Comparison of ENCODE assay signal across 10 mouse cellular contexts in the genomic region with DNA sequence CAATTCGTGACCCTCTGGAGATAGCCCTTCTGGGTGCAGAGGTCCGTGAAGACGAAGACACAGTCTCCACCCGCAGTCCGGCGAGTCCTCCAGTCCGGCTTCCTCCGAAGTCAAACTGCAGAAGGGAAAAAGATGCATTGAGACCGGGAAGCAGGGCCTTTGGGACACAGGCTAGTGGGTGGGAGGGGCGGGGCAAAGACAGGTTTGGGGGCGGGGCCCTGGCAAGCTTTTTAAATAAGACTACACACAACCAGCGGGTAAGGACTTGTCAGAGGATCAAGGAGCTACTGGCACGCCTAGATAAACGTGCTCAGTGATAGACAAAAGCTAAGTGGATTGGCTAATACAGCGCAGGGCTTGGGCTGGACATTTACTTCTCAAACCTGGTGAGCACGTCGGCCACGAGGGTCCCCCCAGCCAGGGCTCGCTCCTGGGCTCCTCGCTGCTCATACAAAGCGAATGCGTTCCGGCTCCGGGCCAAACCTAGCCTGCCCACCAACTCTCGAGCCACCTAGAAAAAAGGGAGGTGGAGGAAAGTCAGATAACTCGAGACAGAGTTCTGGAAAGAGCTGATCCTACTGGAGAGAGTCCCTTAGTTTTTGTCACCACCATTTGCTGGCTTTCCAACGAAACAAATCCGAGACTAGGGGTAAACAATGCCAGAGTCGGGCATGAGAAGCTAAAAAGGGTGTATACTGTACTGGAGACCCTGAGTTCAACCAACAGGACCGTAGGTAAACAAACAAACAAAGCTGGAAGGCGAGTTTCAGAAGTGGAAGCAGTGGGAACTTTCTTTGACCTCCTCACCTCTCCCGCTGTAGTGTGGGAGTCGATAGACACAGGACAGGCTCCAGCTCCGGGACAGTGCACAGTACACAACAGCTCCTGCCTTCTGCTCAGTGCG. TPM values are rescaled to one million over a fixed set of nuclear protein-coding genes. Genes with fewer than 3 reads are reported as not detected.
DNase-seq lines count a peak whose midpoint lies in the region; ATAC-seq lines count a peak whose summit lies in the region.
"Had no signal": no experiment of that assay in that cellular context is flagged by ENCODE, and none has a peak within 500 bp of the region (broad histone marks: within the 10 kb centered on the region; RNA-seq: fewer than 3 reads in every experiment).

No protein-coding gene starts in this region.

- H3K4me3 ChIP-seq in heart, embryonic 11.5 days (ENCODE audit: low read depth, low read length) = peak overlapping the region; percentile 39
- peak overlapping the region; percentile 39; the same call in 1 of the 2 replicates for H3K4me3 ChIP-seq in embryonic facial prominence, embryonic 14.5 days (ENCODE audit: low read depth, low read length)
- H3K4me3 ChIP-seq in liver, embryonic 15.5 days (replicated peaks) = 0 out of 2 replicates have a peak overlapping the region, but pooled peaks have one; percentile 3
- H3K4me3 ChIP-seq: erythroblast, embryonic 14.5 days had no signal

- no peak overlapping the region for H3K9ac ChIP-seq in heart, embryonic 11.5 days (ENCODE audit: low read depth, low read length)
- H3K9ac ChIP-seq in embryonic facial prominence, embryonic 14.5 days (ENCODE audit: low read depth, low read length) = no peak overlapping the region
- no peak overlapping the region for H3K9ac ChIP-seq in liver, embryonic 15.5 days

- peak overlapping the region; percentile 75 for H3K4me2 ChIP-seq in heart, embryonic 11.5 days
- peak overlapping the region; percentile 63 for H3K4me2 ChIP-seq in embryonic facial prominence, embryonic 14.5 days (ENCODE audit: low read depth, low read length)
- peak overlapping the region; percentile 43 for H3K4me2 ChIP-seq in liver, embryonic 15.5 days

- intact Hi-C loops in heart, postnatal 14 days (cut with DNase I) = no loop called here

- peaks cover 3% of the 10 kb centered on the region; the same call in 1 of the 2 replicates for H3K36me3 ChIP-seq in heart, embryonic 11.5 days (ENCODE audit: control insufficient read depth, insufficient read depth, low read length)
- H3K36me3 ChIP-seq in embryonic facial prominence, embryonic 14.5 days (ENCODE audit: control insufficient read depth, insufficient read depth, low read length) = peaks cover 66% of the 10 kb centered on the region
- H3K36me3 ChIP-seq in liver, embryonic 15.5 days (replicated peaks) = 0 out of 2 replicates have a peak, but pooled peaks cover 4% of the 10 kb centered on the region

- no peak for ATAC-seq in heart, embryonic 11.5 days (replicated peaks; ENCODE audit: insufficient number of reproducible peaks, low FRiP score, low TSS enrichment)
- ATAC-seq in embryonic facial prominence, embryonic 14.5 days (ENCODE audit: low read depth) = peak; percentile 60; the same call in 1 of the 2 replicates
- ATAC-seq in liver, embryonic 15.5 days (ENCODE audit: insufficient read depth) = 0 out of 2 replicates have a peak, but pooled peaks have one; percentile 22
- ATAC-seq: Patski had no signal

- H3K4me1 ChIP-seq in heart, embryonic 11.5 days (ENCODE audit: control insufficient read depth, insufficient read depth, low read length) = peaks cover 31% of the 10 kb centered on the region
- peaks cover 18% of the 10 kb centered on the region for H3K4me1 ChIP-seq in embryonic facial prominence, embryonic 14.5 days (ENCODE audit: control insufficient read depth, insufficient read depth, low read length)
- peaks cover 39% of the 10 kb centered on the region for H3K4me1 ChIP-seq in liver, embryonic 15.5 days (replicated peaks)

- H3K27me3 ChIP-seq in heart, embryonic 11.5 days (ENCODE audit: control insufficient read depth, insufficient read depth, low read length) = peaks cover 68% of the 10 kb centered on the region
- peaks cover 74% of the 10 kb centered on the region for H3K27me3 ChIP-seq in embryonic facial prominence, embryonic 14.5 days (replicated peaks; ENCODE audit: control insufficient read depth, insufficient read depth, low read length)
- peaks cover 97% of the 10 kb centered on the region for H3K27me3 ChIP-seq in liver, embryonic 15.5 days
- H3K27me3 ChIP-seq: Patski had no signal

- 18% methylated on average over 35 of the region's 35 CpGs for WGBS in heart, embryonic 11.5 days (ENCODE audit: insufficient replicate concordance)
- 27% methylated on average over 35 of the region's 35 CpGs for WGBS in embryonic facial prominence, embryonic 14.5 days
- 14% methylated on average over 35 of the region's 35 CpGs for WGBS in liver, embryonic 15.5 days (ENCODE audit: insufficient replicate concordance)

- DNase-seq in heart, postnatal 14 days = no peak
- DNase-seq in ES-CJ7 (ENCODE audit: low read depth, low spot score) = peak; percentile 60
- peak; percentile 80 for DNase-seq in embryonic facial prominence, embryonic 14.5 days (ENCODE audit: low spot score)
- DNase-seq in T-cell, adult 2 months (ENCODE audit: low spot score) = no peak
- no peak for DNase-seq in retina, postnatal 1 day
- no peak for DNase-seq in frontal cortex, postnatal 14 days (ENCODE audit: low spot score in 2 of 2)

- H3K9me3 ChIP-seq in heart, embryonic 11.5 days (replicated peaks; ENCODE audit: control insufficient read depth, low read length) = no peaks in the 10 kb centered on the region
- H3K9me3 ChIP-seq in embryonic facial prominence, embryonic 14.5 days (ENCODE audit: control insufficient read depth, low read length) = no peaks in the 10 kb centered on the region
- no peaks in the 10 kb centered on the region for H3K9me3 ChIP-seq in liver, embryonic 15.5 days (replicated peaks)

- no peak overlapping the region for H3K27ac ChIP-seq in heart, embryonic 11.5 days (ENCODE audit: low read depth, low read length)
- no peak overlapping the region for H3K27ac ChIP-seq in embryonic facial prominence, embryonic 14.5 days (replicated peaks; ENCODE audit: low read depth, low read length)
- H3K27ac ChIP-seq in liver, embryonic 15.5 days (replicated peaks) = no peak overlapping the region

RNA-seq across cellular contexts. Expression of gene Cntnap1, which starts 5.4 kb away (rescaled TPM):
- 0.46 and 0.70 TPM in 2 replicates for polyA plus RNA-seq in heart, embryonic 11.5 days (2014; fragmentation: Nextera tagmentation; extraction: Ambion mirVana)
- total RNA-seq in heart, postnatal 14 days (2021) = 1 to 10 TPM; 1.4 to 2.1 TPM
- polyA plus RNA-seq in embryonic facial prominence, embryonic 14.5 days (2014; fragmentation: Nextera tagmentation; extraction: Ambion mirVana) = 1.6 and 1.9 TPM in 2 replicates
- polyA plus RNA-seq in liver, embryonic 15.5 days (2015; fragmentation: Nextera tagmentation; extraction: Ambion mirVana) = 0.07 and 0.12 TPM in 2 replicates

RNA-seq across cellular contexts. Expression of gene Plekhh3, which starts 6.2 kb away (rescaled TPM):
- polyA plus RNA-seq in heart, embryonic 11.5 days (2014; fragmentation: Nextera tagmentation; extraction: Ambion mirVana) = 6.2 TPM in 2 replicates
- 10 to 100 TPM; 26.6 to 26.9 TPM for total RNA-seq in heart, postnatal 14 days (2021)
- polyA plus RNA-seq in embryonic facial prominence, embryonic 14.5 days (2014; fragmentation: Nextera tagmentation; extraction: Ambion mirVana) = 17.7 and 20.9 TPM in 2 replicates
- polyA plus RNA-seq in liver, embryonic 15.5 days (2015; fragmentation: Nextera tagmentation; extraction: Ambion mirVana) = 1.5 and 1.9 TPM in 2 replicates

RNA-seq across cellular contexts. Expression of gene Tubg2, which starts 9.2 kb away (rescaled TPM):
- 4.3 TPM in 2 replicates for polyA plus RNA-seq in heart, embryonic 11.5 days (2014; fragmentation: Nextera tagmentation; extraction: Ambion mirVana)
- total RNA-seq in heart, postnatal 14 days (2021) = 1 to 10 TPM; 2.2 to 2.9 TPM
- polyA plus RNA-seq in embryonic facial prominence, embryonic 14.5 days (2014; fragmentation: Nextera tagmentation; extraction: Ambion mirVana) = 6.6 and 8.4 TPM in 2 replicates
- polyA plus RNA-seq in liver, embryonic 15.5 days (2015; fragmentation: Nextera tagmentation; extraction: Ambion mirVana) = 0.05 and 0.24 TPM in 2 replicates
- polyA plus RNA-seq: erythroblast, embryonic 14.5 days had no signal

RNA-seq across cellular contexts. Expression of gene Ccr10, which starts 10.3 kb away (rescaled TPM):
- 0.13 and 0.39 TPM in 2 replicates for polyA plus RNA-seq in heart, embryonic 11.5 days (2014; fragmentation: Nextera tagmentation; extraction: Ambion mirVana)
- total RNA-seq in heart, postnatal 14 days (2021) = not detected
- polyA plus RNA-seq in embryonic facial prominence, embryonic 14.5 days (2014; fragmentation: Nextera tagmentation; extraction: Ambion mirVana) = 0.28 TPM in 1 of 2 replicates, not detected in the other
- polyA plus RNA-seq in liver, embryonic 15.5 days (2015; fragmentation: Nextera tagmentation; extraction: Ambion mirVana) = 0.05 TPM in 1 of 2 replicates, not detected in the other

RNA-seq across cellular contexts. Expression of gene Tubg1, which starts 45.2 kb away (rescaled TPM):
- 82.1 and 83.5 TPM in 2 replicates for polyA plus RNA-seq in heart, embryonic 11.5 days (2014; fragmentation: Nextera tagmentation; extraction: Ambion mirVana)
- total RNA-seq in heart, postnatal 14 days (2021) = 10 to 100 TPM; 20.9 to 25.8 TPM
- 55.7 and 60.2 TPM in 2 replicates for polyA plus RNA-seq in embryonic facial prominence, embryonic 14.5 days (2014; fragmentation: Nextera tagmentation; extraction: Ambion mirVana)
- polyA plus RNA-seq in liver, embryonic 15.5 days (2015; fragmentation: Nextera tagmentation; extraction: Ambion mirVana) = 38.3 and 38.9 TPM in 2 replicates

Comparison
In these comparisons a context has a peak if more than half of its experiments do, and no peak if none do; other contexts are left out.
1. DNase-seq: peak in ES-CJ7 (single experiment) and embryonic facial prominence, embryonic 14.5 days (single experiment); none in heart, postnatal 14 days (0 of 2), T-cell, adult 2 months (single experiment), retina, postnatal 1 day (single experiment) and frontal cortex, postnatal 14 days (0 of 2).
2. Peak in every context shown above with its lines, with median percentiles within 50 percentile points of each other: H3K4me2 ChIP-seq and H3K4me3 ChIP-seq.